Mouse (Mus musculus) myocyte (in vitro differentiated cells): Measurements from ENCODE around the gene Padi6.

ENCODE experiments used
- CEBPB ChIP-seq: IDR thresholded peaks from 2 replicates; pipeline ENCODE4 v1.6.1; 2011; ENCODE audit warnings: mild to moderate bottlenecking, moderate library complexity; ENCODE audit not compliant: poor library complexity, insufficient read depth, severe bottlenecking
- MAX ChIP-seq: IDR thresholded peaks from one replicate; pipeline ENCODE4 v1.6.1; 2011; ENCODE audit warnings: low read depth, mild to moderate bottlenecking, control low read depth
- MYOD1 ChIP-seq, 3 experiments: IDR thresholded peaks; one replicate each; pipeline ENCODE4 v1.6.1; 2011; ENCODE audit warnings: control low read depth in 2 of 3, low read depth in 2 of 3, mild to moderate bottlenecking in 2 of 3, moderate library complexity in 1 of 3; ENCODE audit not compliant: insufficient read length in 2 of 3, control insufficient read depth in 1 of 3
- POLR2A ChIP-seq: IDR thresholded peaks from one replicate; pipeline ENCODE4 v1.6.1; 2011; ENCODE audit warnings: low read depth, mild to moderate bottlenecking, control low read depth, moderate library complexity; ENCODE audit not compliant: insufficient read length
- POLR2AphosphoS2 ChIP-seq: IDR thresholded peaks from one replicate; pipeline ENCODE4 v1.6.1; 2011; ENCODE audit warnings: low read depth, control low read depth; ENCODE audit not compliant: insufficient read length
- REST ChIP-seq: IDR thresholded peaks from one replicate; pipeline ENCODE4 v1.6.1; 2011; ENCODE audit warnings: mild to moderate bottlenecking, control low read depth, moderate library complexity; ENCODE audit not compliant: insufficient read depth, insufficient read length
- SRF ChIP-seq: IDR thresholded peaks from one replicate; pipeline ENCODE4 v1.6.1; 2011; ENCODE audit warnings: low read depth; ENCODE audit not compliant: control insufficient read depth, insufficient read length
- TCF12 ChIP-seq: IDR thresholded peaks from one replicate; pipeline ENCODE4 v1.6.1; 2011; ENCODE audit warnings: mild to moderate bottlenecking, control low read depth; ENCODE audit not compliant: poor library complexity, insufficient read depth, severe bottlenecking
- USF1 ChIP-seq: IDR thresholded peaks from one replicate; pipeline ENCODE4 v1.6.1; 2011; ENCODE audit warnings: low read depth, mild to moderate bottlenecking, control low read depth, moderate library complexity

GRCm38 (mm10) chr4:140723801-140724200, 18.6 kb downstream of the Padi6 start:
- TF ChIP-seq POLR2A (no peak), POLR2AphosphoS2 (no peak), MYOD1 (IDR thresholded peaks at IDR 0.05; ENCODE audit: control insufficient read depth in 1 of 3, insufficient read length in 2 of 3, low read depth in 2 of 3) (no peak), USF1 (no peak), TCF12 (no peak), CEBPB (no peak), MAX (no peak), SRF (no peak), REST (no peak)
